Mouse (Mus musculus): Measurements from ENCODE around the gene Cwh43. TPM values are rescaled to one million over a fixed set of nuclear protein-coding genes. Genes with fewer than 3 reads are reported as not detected.

Gene Cwh43
- polyA plus RNA-seq, 1 experiment, result 0.78 TPM

DNA sequence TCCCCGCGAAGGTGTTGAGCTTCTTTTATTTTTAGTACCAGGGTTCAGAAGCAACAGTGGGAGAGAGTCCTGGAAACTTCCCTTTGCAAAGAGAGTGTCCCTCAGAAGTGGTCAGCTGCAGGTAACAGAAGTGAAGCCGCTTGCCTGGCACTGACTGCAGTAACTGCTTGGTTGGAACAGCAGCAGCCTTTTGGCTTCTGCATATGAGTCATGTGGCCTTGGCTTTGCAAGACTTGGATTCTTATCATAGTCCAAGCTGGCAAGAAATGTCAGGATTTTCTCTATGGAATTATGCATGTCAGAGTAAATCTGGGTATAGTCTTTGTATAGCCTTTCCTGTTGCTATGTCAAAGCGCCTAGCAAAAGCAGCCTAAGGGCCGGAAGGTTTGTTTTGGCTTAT is 4.1 kb downstream of the Cwh43 start:
- WGBS, result 73% methylated on average over 5 of the region's 5 CpGs
- Histone ChIP-seq H3K4me1 (ENCODE audit: control insufficient read depth, insufficient read depth, low read length) (no peaks in the 10 kb centered on the region), H3K4me3 (replicated peaks; ENCODE audit: extremely low read depth, low read depth, low read length) (no peak overlapping the region)
- DNase-seq, result no peak
- TF ChIP-seq CTCF (IDR thresholded peaks at IDR 0.05; ENCODE audit: insufficient read depth, low read length), result no peak
- TF ChIP-seq POLR2A (IDR thresholded peaks at IDR 0.05; ENCODE audit: borderline replicate concordance, extremely low read depth, low read depth, low read length), result no peak

DNA sequence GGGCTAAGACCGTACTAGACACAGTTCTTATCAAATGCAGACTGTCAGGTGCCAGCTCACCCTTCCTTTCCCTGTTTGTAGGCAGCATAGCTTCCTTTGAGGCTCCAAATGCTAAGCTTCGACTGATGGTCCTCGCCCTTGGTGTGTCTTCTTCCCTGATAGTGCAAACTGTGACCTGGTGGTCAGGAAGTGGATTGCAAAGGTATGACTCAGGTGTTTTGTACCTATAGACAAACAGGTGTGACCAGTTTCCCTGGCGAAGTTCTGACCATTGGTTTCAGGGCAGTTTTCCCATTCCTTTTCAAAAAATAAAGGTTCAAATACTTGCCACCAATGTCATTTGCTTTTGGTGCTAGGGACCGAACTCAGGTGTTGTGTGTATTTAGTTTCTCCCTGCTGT is 5.9 kb downstream of the Cwh43 start:
- DNase-seq, result no peak
- no peak overlapping the region for H3K4me3 ChIP-seq (replicated peaks; ENCODE audit: extremely low read depth, low read depth, low read length)
- H3K4me1 ChIP-seq (ENCODE audit: control insufficient read depth, insufficient read depth, low read length), result no peaks in the 10 kb centered on the region
- 63% methylated on average over 5 of the region's 5 CpGs for WGBS
- TF ChIP-seq POLR2A (IDR thresholded peaks at IDR 0.05; ENCODE audit: borderline replicate concordance, extremely low read depth, low read depth, low read length) (no peak), CTCF (IDR thresholded peaks at IDR 0.05; ENCODE audit: insufficient read depth, low read length) (no peak)

DNA sequence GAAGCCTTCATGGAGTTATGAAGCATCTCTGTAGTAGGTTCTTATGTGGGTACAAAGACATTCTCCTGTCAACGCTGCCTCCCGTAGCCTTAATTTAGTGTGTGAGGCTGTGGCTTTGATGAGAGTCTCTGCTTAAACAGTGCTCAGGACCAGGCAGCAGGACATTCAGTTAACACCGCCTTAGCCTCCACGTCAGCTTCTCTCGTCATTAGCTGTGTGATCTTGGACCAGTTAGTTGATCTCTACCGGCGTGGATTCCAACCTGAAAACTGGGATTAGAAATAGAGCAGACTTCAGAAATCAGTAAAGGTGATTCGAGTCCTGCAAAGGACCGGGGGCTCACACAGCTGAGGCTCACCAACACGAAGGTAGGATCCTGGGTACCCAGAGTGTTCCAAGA is 8.3 kb downstream of the Cwh43 start:
- WGBS, result 81% methylated on average over 10 of the region's 10 CpGs
- DNase-seq, result no peak
- Histone ChIP-seq H3K4me1 (ENCODE audit: control insufficient read depth, insufficient read depth, low read length) (no peaks in the 10 kb centered on the region), H3K4me3 (replicated peaks; ENCODE audit: extremely low read depth, low read depth, low read length) (no peak overlapping the region)
- TF ChIP-seq CTCF (IDR thresholded peaks at IDR 0.05; ENCODE audit: insufficient read depth, low read length), result no peak
- no peak for TF ChIP-seq POLR2A (IDR thresholded peaks at IDR 0.05; ENCODE audit: borderline replicate concordance, extremely low read depth, low read depth, low read length)

DNA sequence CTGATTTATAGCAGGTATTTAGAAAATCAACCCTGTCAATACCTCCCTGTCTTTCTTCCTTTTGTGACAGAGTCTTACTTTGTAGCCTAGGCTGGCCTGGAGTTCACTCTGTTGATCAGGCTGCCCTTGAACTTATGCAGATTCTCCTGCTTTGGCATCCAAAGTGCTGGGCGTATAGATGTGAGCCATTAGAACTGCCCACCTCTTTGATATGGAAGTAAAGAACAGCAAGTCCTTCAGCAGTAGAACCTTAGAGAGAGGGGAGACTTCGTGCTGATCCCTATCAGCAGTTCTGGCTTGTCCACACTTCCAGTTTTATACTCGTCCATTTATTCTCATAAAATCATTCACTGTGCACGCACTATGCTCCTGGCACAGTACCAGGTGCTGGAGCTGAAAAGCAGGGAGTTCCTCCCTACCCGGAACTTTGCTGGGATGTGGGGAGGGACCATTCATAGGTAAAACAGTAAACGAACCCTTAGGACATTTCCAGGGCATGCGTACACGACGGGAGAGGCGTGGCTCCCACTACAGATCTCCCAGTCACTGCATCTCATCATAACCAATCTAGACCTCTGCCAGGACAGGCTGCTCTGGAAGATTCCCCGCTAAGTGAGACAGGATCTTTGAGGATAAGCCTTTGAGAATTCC is 13.3 kb downstream of the Cwh43 start:
- TF ChIP-seq POLR2A (IDR thresholded peaks at IDR 0.05; ENCODE audit: borderline replicate concordance, extremely low read depth, low read depth, low read length), result no peak
- TF ChIP-seq CTCF (IDR thresholded peaks at IDR 0.05; ENCODE audit: insufficient read depth, low read length), result no peak
- no peak for DNase-seq
- WGBS, result 41% methylated on average over 11 of the region's 11 CpGs
- Histone ChIP-seq H3K4me3 (replicated peaks; ENCODE audit: extremely low read depth, low read depth, low read length) (no peak overlapping the region), H3K4me1 (ENCODE audit: control insufficient read depth, insufficient read depth, low read length) (no peaks in the 10 kb centered on the region)

DNA sequence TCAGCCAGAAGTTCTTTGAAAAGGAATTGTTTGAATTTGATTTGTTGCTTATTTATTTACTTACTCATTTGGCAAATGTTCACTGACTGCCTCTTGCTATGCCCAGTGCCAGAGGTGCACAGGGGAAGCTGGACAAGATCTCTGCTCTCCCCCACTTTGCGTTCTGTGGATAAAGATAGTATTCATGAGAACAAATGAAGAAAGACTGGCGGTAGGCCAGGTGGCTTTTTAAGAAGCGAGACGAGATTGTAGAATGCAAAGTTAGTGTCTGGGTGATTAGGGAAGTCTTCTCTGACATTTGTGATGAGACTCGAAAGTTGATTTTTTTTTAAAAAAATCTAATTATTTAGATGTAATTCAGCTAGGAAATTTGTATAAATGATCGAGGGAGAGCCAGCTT is 20.9 kb downstream of the Cwh43 start:
- 55% methylated on average over 6 of the region's 6 CpGs for WGBS
- Histone ChIP-seq H3K4me3 (replicated peaks; ENCODE audit: extremely low read depth, low read depth, low read length) (no peak overlapping the region), H3K4me1 (ENCODE audit: control insufficient read depth, insufficient read depth, low read length) (no peaks in the 10 kb centered on the region)
- no peak for TF ChIP-seq POLR2A (IDR thresholded peaks at IDR 0.05; ENCODE audit: borderline replicate concordance, extremely low read depth, low read depth, low read length)
- TF ChIP-seq CTCF (IDR thresholded peaks at IDR 0.05; ENCODE audit: insufficient read depth, low read length), result no peak
- DNase-seq, result no peak

DNA sequence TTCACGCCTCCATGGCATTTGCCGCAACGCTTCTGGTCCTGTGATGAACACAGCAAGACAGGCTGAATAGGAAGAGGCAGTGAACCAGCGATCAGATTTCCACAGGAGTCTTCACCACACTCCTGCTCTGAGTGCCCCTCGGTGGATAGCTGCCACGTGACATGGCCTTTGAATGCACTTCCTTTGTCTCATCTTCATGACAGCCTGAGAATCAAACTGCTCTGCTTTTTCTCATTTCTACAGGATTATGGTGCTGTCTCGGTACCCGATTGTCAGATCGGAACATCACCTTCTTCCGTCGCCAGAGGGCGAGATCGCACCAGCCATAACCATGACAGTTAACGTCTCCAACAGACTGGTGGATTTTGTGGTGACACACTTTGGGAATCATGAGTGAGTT is 25.7 kb downstream of the Cwh43 start:
- no peak overlapping the region for H3K4me3 ChIP-seq (replicated peaks; ENCODE audit: extremely low read depth, low read depth, low read length)
- TF ChIP-seq POLR2A (IDR thresholded peaks at IDR 0.05; ENCODE audit: borderline replicate concordance, extremely low read depth, low read depth, low read length) (no peak), CTCF (IDR thresholded peaks at IDR 0.05; ENCODE audit: insufficient read depth, low read length) (peak; percentile 94)
- DNase-seq, result peak; percentile 68
- WGBS, result 26% methylated on average over 14 of the region's 14 CpGs
- no peaks in the 10 kb centered on the region for H3K4me1 ChIP-seq (ENCODE audit: control insufficient read depth, insufficient read depth, low read length)

DNA sequence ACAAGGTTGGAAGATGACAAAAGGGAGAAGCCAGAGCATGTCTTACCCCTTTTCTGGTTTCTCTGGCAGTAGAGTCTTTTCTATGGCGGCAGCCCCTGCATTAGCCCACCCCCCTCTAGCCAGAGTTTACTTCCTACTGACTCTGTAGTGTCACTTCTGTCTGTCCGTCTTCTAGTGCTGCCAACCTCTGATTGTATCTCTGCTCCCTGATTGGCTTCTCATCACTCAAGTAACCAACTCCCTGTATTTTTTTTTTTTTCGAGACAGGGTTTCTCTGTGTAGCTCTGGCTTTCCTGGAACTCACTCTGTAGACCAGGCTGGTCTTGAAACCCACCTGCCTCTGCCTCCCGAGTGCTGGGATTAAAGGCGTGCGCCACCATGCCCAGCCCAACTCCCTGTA is 26.9 kb downstream of the Cwh43 start:
- Histone ChIP-seq H3K4me3 (replicated peaks; ENCODE audit: extremely low read depth, low read depth, low read length) (no peak overlapping the region), H3K4me1 (ENCODE audit: control insufficient read depth, insufficient read depth, low read length) (no peaks in the 10 kb centered on the region)
- DNase-seq, result no peak
- TF ChIP-seq POLR2A (IDR thresholded peaks at IDR 0.05; ENCODE audit: borderline replicate concordance, extremely low read depth, low read depth, low read length) (no peak), CTCF (IDR thresholded peaks at IDR 0.05; ENCODE audit: insufficient read depth, low read length) (no peak)
- 80% methylated on average over 6 of the region's 6 CpGs for WGBS

DNA sequence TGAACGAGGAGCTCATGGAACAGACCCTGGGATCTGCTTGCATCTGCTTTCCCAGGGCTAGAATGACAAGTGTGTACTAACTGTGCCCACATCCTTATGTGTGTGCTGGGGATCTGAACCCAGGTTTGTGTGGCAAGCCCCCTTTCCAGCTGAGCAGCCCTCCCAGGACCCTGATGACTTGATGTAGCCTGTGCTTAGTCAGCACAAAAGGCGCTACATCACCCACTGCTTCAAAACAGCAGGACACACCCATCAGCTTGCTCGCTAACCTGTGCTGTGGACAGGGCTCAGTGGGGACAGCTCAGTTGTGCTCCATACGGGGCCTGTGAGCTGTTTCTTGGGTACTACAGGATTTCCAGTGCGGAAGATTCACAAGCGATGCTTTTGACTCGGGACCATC is 28.9 kb downstream of the Cwh43 start:
- no peak for DNase-seq
- WGBS, result 74% methylated on average over 7 of the region's 7 CpGs
- no peak for TF ChIP-seq CTCF (IDR thresholded peaks at IDR 0.05; ENCODE audit: insufficient read depth, low read length)
- no peak for TF ChIP-seq POLR2A (IDR thresholded peaks at IDR 0.05; ENCODE audit: borderline replicate concordance, extremely low read depth, low read depth, low read length)
- Histone ChIP-seq H3K4me1 (ENCODE audit: control insufficient read depth, insufficient read depth, low read length) (no peaks in the 10 kb centered on the region), H3K4me3 (replicated peaks; ENCODE audit: extremely low read depth, low read depth, low read length) (no peak overlapping the region)

DNA sequence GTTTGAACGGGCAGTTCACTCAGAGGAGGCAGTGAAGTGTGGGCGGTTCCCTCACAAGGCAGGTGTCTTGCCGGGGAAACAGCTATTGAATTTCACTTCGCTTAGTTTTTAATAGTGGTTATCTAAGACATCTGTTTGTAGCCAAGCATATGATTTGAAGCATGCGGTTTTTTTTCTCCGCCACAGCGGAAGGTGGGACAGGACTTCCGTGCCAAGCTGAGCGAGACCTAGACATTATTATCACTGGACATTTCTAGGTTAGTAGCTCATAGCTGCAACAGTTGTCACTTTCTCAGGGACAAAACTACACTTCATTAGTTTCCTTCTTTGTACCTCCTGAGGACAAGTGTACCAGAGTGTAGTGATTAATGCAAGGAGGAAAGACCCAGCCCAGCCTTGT is 36.3 kb downstream of the Cwh43 start:
- 71% methylated on average over 9 of the region's 9 CpGs for WGBS
- no peak for TF ChIP-seq CTCF (IDR thresholded peaks at IDR 0.05; ENCODE audit: insufficient read depth, low read length)
- no peak for TF ChIP-seq POLR2A (IDR thresholded peaks at IDR 0.05; ENCODE audit: borderline replicate concordance, extremely low read depth, low read depth, low read length)

DNA sequence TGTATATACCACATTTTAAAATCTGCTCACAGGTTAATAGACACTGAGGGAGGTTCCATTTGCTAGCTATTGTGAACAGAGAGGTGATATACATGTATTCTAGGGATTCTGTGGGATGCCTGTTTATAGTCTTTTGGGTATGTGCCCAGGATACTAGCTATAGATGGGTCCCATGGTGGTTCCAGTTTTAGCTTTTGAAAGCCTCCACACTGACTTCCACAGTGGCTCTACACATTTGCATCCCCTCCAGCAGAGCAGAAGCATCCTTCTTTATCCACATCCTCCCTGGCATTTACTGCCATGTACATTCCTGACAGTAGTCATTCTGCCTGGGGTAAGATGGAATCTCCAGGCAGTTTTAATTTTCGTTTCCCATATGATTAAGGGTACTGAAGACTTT is 44.4 kb downstream of the Cwh43 start:
- 74% methylated on average over 1 of the region's 1 CpGs for whole genome bisulfite sequencing
- TF ChIP-seq POLR2A (IDR thresholded peaks at IDR 0.05; ENCODE audit: borderline replicate concordance, extremely low read depth, low read depth, low read length) (no peak), CTCF (IDR thresholded peaks at IDR 0.05; ENCODE audit: insufficient read depth, low read length) (no peak)
- no peak for DNase-seq

More for the DNA sequence above, 36.3 kb downstream of the Cwh43 start:
- no peak for DNase-seq
- no peaks in the 10 kb centered on the region for H3K4me1 ChIP-seq (ENCODE audit: control insufficient read depth, insufficient read depth, low read length)
- no peak overlapping the region for H3K4me3 ChIP-seq (replicated peaks; ENCODE audit: extremely low read depth, low read depth, low read length)

More for the DNA sequence above, 44.4 kb downstream of the Cwh43 start:
- Histone ChIP-seq H3K4me1 (ENCODE audit: control insufficient read depth, insufficient read depth, low read length) (no peaks in the 10 kb centered on the region), H3K4me3 (replicated peaks; ENCODE audit: extremely low read depth, low read depth, low read length) (no peak overlapping the region)
